Mouse (Mus musculus) frontal cortex, postnatal 14 days (tissue): ENCODE measurements around the gene R3hdm4.
A peak's percentile ranks its signal among the peaks of the same experiment; 100 is the strongest.
"Not testable (repeated sequence)": the region's sequence is repeated elsewhere in the genome, so short reads cannot be mapped to it uniquely, and the experiment has no call there.

Experiments
- DNase-seq, 2 experiments: peaks; one replicate each; pipeline ENCODE4 v3.0.0; 2022; ENCODE audit warnings: low spot score in 2 of 2

Gene R3hdm4

GRCm38 (mm10) chr10:79906712-79907111, 14.3 kb downstream of the R3hdm4 start:
- DNase-seq: no peak

- DNase-seq: peak; percentile 37 to 63
Observed at GRCm38 (mm10) chr10:79900951-79901410, 20.0 kb downstream of the R3hdm4 start.

- DNase-seq: no peak
Observed at GRCm38 (mm10) chr10:79897316-79898245, 23.4 kb downstream of the R3hdm4 start.

GRCm38 (mm10) chr10:79896814-79897213, 24.2 kb downstream of the R3hdm4 start:
- DNase-seq: no peak

GRCm38 (mm10) chr10:79896306-79896705, 24.7 kb downstream of the R3hdm4 start:
- DNase-seq: no peak

GRCm38 (mm10) chr10:79892451-79893118, 28.4 kb downstream of the R3hdm4 start:
- peak in 1 of 2 experiments; percentile 68 for DNase-seq

GRCm38 (mm10) chr10:79890670-79891069, 30.3 kb downstream of the R3hdm4 start, which contains the start of gene Cfd:
Cfd (plus strand) TSS chr10:79890853.
- no peak for DNase-seq

- no peak for DNase-seq
Observed at GRCm38 (mm10) chr10:79889386-79889785, 31.6 kb downstream of the R3hdm4 start.

- DNase-seq: no peak
Observed at GRCm38 (mm10) chr10:79886611-79887010, 34.4 kb downstream of the R3hdm4 start.

GRCm38 (mm10) chr10:79886054-79886453, 35.0 kb downstream of the R3hdm4 start, which contains the start of gene Elane:
Elane (plus strand) TSS chr10:79886247.
- DNase-seq: no peak

- DNase-seq: not testable (repeated sequence)
Observed at GRCm38 (mm10) chr10:79884938-79885337, 36.1 kb downstream of the R3hdm4 start.

GRCm38 (mm10) chr10:79884446-79884845, 36.6 kb downstream of the R3hdm4 start:
- no peak for DNase-seq

GRCm38 (mm10) chr10:79883297-79884084, 37.5 kb downstream of the R3hdm4 start:
- peak in 1 of 2 experiments; percentile 71 for DNase-seq

- no peak for DNase-seq
Observed at GRCm38 (mm10) chr10:79881981-79882380, 39.0 kb downstream of the R3hdm4 start.

GRCm38 (mm10) chr10:79880721-79881120, 40.3 kb downstream of the R3hdm4 start:
- no peak for DNase-seq

GRCm38 (mm10) chr10:79879527-79879926, 41.5 kb downstream of the R3hdm4 start:
- DNase-seq: no peak

GRCm38 (mm10) chr10:79877757-79878156, 43.3 kb downstream of the R3hdm4 start:
- no peak for DNase-seq

- DNase-seq: no peak
Observed at GRCm38 (mm10) chr10:79877174-79877573, 43.8 kb downstream of the R3hdm4 start.

GRCm38 (mm10) chr10:79874290-79874862, 46.6 kb downstream of the R3hdm4 start, which contains the start of the genes Prtn3 and Plppr3:
Prtn3 (plus strand) TSS chr10:79874476.
Plppr3 (minus strand) TSS chr10:79874634.
- DNase-seq: no peak

- DNase-seq: no peak
Observed at GRCm38 (mm10) chr10:79873715-79874289, 47.2 kb downstream of the R3hdm4 start.

GRCm38 (mm10) chr10:79873313-79873712, 47.7 kb downstream of the R3hdm4 start:
- no peak for DNase-seq
